Mouse (Mus musculus) adrenal gland, postnatal 25 days (tissue): ENCODE measurements around the gene Gm6588. TPM values are rescaled to one million over a fixed set of nuclear protein-coding genes. Genes with fewer than 3 reads are reported as not detected.
"Not testable (repeated sequence)": the region's sequence is repeated elsewhere in the genome, so short reads cannot be mapped to it uniquely, and the experiment has no call there.

Experiments
- DNase-seq: peaks from one replicate; pipeline ENCODE4 v3.0.0; 2021; ENCODE audit warnings: mixed read lengths
- long read RNA-seq: library from polyadenylated mRNA; stranded (forward); transcript quantifications from one replicate; pipeline ENCODE4 v2.0.0, GENCODE M21; 2021
- total RNA-seq: library from RNA; stranded (reverse); gene quantifications from 2 replicates; pipeline ENCODE4 v1.2.3, GENCODE M21; 2021

The Gm6588 gene
- not detected in 2 replicates for total RNA-seq
- long read RNA-seq: 0 reads

DNA sequence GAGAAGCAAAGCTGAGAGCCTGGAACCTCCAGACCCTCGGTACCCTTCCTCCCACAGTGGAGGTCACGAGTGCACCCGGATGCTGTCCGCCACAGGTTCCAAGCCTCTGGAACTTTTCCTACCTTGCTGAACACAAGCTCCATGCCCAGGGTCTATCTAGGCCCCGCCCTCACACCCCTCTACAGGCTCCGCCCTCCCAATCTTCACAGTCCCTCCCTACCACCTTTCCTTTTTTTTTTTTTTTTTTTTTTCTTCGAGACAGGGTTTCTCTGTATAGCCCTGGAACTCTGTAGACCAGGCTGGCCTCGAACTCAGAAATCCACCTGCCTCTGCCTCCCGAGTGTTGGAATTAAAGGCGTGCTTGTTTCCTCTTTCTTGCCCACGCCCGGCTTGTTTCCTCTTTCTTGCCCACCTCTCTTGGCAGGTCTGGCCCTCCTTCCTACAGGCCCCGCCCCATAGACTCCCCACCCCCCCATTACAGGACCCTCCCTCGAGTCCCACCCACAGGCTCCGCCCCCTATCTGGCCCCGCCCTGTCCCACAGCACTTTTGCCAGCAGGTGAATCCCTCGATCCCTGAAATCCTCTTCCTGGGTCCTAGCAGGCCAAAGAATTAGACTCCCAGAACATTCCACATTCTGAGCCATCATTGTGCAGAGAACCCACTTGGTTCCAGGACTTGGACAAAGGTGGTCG lies at the start of gene Gm6588:
Gene Gm6588, plus strand, starts transcription at position 680 of the 694 bp plus-strand sequence.
- DNase-seq: no peak

DNA sequence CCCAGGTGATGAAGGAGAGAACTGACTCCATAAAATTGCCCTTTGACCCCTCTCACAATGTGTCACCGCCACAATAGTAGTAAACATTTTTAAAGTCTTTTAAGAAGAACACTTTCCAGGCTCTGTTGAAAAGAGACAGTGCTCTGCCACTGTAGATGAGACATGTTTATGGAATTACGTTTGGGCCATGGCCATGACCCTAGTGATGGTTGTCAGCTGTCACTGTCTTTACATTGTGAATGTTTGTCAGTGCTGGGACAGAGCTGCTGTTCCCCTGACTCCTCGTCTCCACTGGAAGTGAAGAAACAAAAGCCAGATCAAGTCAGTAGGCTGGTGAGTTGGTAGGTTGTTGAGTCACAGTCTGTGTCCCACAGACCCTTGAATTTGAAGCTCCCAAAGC lies 46.8 kb upstream of the Gm6588 start:
- no peak for DNase-seq

DNA sequence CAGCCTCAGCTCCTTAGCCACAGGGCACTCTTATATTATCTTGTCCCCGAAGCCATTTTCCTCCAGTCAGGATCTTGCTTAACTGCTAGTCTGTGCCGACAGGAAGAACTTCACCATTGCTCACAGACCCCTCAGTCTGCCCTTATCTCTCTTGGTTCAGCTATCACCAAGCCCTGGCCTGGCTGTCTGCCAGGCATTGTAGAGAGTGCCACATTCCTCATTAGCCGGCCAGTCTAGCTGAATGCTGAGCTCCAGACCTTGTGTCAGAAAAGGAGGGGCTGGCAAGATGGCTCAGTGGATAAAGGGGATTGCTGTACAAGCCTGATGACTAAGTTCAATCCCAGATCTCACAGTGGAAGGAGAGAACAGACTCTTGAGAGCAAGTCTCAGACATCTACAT lies 43.2 kb upstream of the Gm6588 start:
- DNase-seq: no peak

DNA sequence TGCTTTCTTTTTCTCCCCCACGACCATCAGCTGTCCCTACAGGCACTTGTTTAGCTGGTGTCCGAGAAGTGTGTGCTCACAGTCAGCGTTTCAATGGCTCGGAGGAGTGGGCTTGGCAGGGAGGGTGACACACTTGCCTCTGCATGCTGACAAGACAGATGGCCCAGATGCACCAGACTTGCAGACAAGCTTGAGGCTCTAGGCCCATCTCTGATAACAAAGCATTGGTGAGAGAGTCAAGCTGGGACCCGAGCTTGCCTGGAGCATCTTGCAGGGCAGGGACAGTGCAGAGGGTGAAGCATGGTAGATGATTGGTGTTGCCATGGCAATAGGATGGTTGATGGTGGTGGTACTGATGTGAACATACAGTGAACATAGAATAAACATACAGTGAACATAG lies 40.0 kb upstream of the Gm6588 start:
- no peak for DNase-seq

DNA sequence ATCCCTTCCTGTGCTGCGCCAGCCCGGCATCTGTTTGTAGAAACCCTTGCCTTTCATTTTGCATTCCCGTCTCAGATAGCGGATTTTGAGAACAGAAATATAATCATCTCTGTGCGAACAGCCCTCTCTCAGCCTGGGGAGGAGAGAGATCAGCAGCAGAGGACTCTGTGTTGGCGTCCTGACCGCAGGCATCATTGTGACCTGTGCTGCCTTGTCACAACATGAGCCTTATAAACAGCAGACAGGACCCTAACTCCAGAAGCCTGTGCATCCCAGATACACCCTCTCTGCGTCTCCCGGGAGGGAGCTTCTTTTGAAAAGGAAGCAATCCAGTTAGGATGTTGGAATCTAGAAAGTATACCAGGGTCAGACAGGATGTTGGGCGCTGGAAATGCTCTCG lies 38.2 kb upstream of the Gm6588 start:
- no peak for DNase-seq

DNA sequence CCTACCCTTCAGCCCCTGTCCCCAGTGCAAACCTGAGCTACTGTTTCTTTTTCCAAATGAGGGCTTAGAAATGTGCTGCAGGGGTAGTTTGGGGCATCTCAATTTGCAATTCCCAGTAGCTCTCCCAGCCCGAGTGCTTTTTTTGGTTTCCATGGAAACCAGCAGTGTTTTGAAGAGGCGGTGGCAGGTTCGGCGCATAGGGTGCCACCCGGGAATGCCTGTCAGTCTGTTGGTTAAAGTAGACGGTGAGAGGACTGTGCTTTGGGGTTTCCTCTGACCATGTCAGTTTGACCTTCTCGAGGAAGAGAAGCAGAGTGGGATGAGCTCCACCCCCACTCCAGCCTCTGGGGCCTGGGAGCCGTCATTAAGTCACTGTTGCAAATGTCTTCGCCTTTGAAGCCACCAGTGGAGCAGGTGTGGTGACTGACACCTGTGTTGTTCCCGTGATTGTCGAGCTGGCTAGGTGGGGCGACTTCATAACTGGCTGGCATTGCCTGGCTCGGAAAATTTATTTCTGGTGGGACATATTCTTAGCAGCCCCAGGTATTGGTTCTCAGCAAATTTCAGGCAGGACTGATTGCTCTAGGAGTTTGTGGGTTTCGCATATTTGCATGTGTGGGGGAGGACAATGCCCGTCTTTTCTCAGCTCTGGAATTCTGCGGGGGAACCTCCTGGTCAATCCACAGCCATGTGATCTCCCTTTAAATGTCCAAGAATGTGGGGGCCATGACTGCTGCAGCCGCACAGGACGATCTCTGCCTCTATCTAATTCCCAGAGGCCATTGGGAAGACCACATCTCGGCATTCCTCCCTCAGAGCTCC lies 37.5 kb upstream of the Gm6588 start:
- no peak for DNase-seq

DNA sequence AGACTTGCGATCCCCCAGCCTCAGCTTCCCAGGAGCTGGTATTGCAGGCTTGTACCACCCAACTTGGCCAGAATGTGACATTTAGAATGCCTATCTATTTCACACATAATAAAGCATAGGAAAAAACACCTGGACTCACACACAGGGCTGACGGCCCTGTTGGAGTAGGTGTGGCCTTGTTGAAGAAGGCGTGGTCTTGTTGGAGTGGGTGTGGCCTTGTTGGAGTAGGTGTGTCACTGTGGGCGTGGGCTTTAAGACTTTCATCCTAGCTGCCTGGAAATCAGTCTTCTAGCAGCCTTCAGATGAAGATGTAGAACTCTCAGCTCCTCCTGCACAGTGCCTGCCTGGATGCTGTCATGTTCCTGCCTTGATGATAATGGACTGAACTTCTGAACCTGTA lies 36.4 kb upstream of the Gm6588 start:
- not testable (repeated sequence) for DNase-seq

DNA sequence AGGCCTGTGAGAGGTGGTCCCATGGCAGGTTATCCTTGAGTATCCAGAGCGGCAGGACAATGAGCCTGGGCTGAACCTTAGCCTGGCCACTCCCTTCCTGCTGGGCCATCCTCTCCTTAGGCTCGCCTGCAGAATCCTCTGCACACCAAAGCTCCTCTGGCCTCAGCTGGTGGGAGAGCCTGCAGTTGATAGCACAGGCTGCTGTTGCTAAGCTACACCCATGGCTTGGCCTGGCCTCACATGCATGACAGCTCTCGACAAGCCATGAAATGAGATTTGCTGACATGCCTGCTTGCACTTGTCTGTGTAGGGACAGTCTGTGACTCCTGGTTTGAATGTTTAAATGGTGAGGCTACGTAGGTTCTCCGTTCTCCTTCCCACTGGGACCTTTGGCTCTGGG lies 32.6 kb upstream of the Gm6588 start:
- no peak for DNase-seq

DNA sequence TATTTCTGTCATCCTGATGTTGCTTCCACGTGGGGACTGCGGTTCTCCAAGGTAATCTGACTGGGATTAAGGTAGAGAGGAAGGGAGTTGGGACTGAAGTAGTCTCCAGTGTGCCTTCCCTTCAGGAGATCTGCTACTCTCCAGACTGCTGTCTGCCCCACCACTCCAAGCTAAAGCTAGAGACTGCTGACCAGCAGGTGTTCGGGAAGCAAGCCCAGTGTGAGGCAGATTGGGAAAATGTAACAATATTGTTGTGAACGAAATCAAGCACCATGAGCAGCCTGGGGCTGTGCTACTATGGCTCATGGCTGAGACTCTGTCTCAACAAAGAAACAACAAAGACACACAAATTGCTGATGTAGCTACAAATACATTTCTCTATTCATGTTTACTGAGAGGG lies 31.2 kb upstream of the Gm6588 start:
- no peak for DNase-seq

DNA sequence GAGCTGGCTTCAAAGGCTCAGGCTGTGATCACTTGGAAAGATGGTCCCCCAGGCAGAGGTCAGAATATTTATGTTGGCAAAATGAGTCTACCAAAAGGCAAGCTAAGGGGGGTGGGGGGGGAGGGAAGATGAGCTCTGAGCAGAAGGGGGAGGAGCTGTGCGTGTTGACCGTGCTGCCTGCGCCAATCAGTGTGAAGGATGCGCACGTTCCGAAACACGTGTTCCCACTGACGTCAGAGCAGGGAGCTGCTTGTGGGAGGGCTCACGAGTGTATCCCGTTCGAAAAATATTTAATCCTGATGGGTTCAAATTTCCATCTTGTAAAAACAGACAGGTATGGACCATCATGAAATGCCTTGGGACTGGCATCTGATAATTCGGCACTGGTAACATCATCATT lies 29.7 kb upstream of the Gm6588 start:
- no peak for DNase-seq

DNA sequence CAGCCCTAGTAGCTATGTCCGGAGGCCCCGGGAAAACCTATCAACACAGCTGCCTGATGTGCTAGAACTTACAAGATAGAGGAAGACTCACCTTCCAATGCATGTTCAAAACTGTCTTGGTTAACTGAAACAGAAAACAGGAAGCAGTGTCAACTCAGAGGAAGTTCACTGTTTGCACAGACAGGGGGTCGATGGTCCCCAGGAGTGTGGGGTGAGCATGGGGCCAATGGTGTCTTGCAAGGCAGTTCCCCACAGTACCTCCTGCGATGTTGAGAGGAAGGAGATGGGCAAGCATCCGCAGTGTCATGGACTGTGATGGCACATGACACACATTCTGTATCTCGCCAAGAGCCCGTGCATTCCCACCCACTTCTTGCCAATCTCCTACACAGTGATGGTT lies 22.6 kb upstream of the Gm6588 start:
- no peak for DNase-seq

DNA sequence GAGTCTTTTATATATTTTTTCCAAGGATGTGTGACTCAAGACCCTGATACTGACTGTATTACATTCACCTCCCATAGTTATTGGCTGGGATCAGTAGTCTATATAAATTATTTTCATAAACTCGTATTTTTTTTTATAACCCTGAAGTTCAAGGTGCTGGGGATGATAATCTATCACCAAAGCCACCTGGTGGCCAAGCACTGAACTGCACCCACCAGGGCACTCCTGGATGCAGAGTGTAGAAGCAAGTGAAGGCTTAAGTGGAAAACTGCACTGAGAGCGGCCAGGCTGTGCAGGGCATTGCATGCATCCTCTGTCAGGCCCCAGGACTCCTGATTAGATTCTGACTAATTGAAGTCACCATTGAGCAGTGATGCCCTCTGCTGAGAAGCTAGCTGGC lies 21.9 kb upstream of the Gm6588 start:
- peak; percentile 77 for DNase-seq

DNA sequence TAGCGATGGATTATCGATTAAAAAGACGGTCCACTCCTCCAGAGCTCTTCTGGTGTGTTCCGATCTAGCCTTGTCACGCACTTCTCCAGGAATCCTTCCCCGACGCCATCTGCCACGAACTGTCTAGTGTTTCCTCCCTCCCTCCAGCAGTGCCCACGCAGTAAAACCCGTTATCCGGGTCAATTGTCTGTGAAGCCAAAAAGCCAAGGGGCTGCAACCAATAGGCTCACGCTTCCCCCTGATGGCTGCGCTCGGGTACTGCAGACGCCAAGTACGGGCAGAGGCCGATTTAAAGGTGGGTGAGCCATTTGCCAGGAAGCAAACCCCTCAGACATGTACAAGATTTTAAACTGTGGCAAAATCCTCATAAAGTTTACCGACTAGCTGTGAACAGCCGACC lies 20.3 kb upstream of the Gm6588 start:
- peak; percentile 75 for DNase-seq

DNA sequence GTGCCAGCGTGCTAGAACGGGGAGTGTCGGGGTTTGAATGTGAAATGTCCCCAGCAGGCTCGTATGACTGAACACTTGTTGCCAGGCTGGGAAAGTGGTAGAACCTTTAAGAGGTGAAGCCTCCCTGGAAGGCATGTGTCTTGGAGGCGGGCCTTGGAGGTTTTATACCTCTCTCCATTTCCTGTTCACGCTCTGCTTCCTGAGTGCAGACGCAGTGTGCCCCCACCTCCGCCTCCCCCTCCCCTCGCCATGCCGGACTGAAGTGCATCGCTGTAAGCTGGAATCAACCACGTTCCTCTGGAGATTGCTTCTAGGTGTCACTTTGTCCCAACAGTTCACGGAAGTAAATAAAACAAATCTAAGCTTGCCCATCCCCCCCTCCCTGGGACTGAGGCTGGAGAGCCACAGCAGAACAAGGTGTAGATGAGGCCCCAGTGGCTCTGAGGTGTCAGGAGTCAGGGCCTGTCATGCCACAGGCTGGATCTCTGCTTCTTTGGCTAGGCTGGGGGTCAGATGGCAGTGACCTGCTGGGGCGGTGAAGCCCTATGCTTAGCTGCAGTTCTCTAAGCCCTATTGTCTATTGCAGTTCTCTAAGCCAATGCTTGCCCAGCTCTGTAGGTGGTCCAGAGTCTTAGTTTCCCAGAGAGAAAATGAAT lies 18.0 kb upstream of the Gm6588 start:
- DNase-seq: no peak

DNA sequence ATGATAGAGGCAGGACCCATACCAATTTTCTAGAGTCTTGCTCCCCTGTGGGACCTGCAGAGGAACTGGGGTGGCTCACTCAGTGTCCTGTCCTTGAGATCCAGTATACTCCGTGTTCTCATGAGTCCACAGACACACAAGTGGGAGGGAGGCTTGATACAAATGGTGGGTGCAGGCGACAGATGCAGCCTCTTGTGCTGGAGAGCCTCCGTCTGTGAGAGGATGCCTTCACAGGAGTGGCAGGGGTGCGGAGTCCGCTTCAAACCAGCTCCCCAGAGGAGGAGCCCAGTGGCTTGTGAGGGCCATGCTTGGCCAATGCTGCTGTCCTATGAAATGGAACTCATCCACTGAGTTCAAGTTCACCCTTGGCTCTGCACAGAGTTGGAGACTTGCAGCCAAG lies 17.2 kb upstream of the Gm6588 start:
- no peak for DNase-seq

DNA sequence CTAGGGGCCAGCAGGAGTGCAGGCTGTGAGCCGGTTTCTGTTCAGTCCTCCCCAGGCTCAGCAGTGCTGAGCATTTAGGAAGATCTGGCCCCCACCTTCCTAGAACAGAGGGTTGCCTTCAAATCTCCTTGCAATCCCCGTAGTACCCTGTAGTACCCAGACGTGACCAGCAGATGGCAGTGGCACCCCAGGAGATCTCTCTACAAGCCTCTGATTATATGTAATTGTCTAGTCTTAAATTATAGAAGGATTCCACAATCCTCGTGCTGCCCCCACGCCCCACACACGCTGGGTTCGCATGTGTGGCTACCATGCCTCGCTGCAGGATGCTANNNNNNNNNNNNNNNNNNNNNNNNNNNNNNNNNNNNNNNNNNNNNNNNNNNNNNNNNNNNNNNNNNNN lies 16.2 kb upstream of the Gm6588 start:
- DNase-seq: peak; percentile 75

DNA sequence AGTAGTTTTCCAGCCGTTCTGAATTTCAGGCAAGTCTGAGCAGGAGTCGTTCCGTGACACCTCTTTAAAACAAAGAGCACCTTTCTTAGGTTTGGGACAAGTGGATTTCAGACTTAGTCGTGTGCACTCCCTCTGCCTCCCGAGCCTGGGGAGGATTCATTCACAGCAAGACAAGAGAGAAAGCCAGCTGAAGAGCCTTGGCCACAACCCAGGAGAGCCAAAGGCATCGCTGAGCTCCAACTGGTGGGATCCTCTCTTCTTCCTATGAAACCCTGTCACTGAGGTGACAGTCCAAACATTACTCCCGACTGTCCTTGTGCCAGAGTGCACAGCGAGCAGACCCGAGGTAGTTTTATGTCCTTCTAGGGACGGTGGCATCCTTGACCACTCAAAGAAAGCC lies 10.7 kb upstream of the Gm6588 start:
- no peak for DNase-seq

DNA sequence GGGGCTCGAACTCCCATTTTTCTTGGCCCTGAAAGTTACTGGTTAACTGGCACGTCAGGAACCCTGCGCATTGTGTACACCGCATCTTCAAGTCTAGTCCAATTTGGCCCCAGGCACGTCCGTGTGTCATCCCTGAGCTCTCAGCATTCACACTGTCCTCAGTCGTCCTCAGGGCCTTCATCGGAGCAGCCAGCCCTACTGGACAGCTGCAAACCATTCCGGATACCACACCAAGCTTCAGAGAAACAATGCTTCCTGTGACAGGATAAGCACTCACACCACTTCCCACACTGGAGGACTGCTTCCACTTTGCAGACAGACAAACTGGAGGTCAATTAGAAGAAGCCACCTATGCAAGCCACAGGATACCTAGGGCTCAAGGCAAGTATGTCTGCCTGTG lies 3.9 kb downstream of the Gm6588 start:
- DNase-seq: no peak

DNA sequence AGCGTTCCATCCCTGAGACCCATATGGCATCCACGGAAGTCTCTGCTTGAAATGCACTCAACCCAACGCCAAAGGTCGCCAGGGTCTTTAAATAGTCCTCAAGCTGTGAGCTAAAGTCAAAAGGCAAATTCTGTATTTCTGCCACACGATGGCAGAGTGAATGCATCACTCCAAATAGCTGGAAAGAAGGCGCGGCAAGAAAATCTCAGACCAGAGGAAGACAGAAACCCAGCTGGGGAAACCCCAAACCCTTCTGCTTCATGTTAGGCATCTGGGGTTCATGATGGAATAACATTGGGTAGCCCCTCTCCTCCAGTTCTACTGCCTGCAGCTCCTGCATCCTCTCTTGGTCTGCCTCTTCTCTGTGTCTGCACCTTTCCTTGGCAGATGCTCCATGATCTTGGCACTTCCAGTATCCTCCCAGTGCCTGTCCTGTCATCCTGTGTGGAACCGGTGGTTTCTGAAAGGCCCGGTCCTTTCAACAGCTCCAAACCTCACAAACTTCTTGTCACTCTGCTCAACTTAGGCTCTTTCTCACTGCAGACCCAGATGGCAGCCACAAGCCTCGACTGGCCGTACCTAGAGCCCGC lies 5.8 kb downstream of the Gm6588 start:
- DNase-seq: no peak

DNA sequence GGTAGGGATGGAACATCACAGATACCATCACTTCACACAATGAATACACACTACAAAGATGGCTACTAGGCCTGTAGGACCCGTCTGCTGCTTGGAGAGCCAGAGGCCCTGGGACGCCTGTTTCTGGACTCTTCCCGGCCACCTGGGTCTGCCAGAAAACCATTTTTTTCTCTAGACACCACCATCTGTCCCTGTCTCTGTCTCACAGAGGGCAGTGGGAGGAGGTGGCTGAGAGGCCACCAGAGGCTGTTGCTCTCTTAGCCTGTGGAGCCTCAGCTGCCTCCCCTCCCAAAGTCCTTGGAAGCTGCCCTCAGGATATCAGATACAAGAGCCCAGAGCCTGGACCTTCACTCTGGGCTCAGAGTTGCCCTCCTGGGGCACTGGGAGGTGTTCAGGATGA lies 10.7 kb downstream of the Gm6588 start:
- no peak for DNase-seq

DNA sequence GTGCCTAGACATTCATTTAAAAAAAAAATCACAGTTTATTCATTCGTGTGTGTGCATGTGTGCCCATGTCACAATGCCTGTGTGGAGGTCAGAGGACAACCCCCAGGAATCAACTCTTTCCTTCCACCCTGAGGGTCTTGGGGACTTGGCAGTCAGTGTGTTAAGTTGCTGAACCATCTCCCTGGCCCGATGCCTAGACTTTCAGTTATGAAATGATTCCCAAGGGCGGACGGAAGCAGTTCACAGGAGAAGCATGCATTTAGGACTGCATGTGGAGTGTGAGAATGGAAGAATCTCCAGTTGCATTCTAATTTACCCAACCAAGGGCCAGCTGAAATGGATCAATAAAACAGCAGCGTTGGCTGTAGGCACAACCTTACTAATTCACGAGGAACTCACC lies 17.1 kb downstream of the Gm6588 start:
- DNase-seq: peak; percentile 21

DNA sequence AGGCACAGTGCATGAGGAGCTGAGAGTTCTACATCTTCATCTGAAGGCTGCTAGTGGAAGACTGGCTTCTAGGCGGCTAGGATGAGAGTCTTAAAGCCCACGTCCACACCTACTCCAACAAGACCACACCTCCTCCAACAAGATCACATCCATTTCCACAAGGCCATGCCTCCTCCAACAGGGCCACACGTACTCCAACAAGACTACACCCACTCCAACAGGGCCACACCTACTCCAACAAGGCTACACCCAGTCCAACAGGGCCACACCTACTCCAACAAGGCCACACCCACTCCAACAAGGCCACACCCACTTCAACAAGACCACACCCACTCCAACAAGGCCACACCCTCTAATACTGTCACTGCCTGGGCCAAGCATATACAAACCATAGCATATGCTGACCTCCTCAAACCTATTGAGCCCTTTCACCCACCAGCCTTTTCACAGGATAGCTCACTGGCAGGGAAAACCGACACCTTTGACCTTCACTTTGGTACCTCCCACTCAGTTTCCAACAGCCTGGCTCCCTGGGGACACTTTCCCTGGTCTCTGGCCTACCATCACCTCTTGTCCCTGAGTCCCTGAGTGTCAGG lies 19.9 kb downstream of the Gm6588 start:
- DNase-seq: no peak

DNA sequence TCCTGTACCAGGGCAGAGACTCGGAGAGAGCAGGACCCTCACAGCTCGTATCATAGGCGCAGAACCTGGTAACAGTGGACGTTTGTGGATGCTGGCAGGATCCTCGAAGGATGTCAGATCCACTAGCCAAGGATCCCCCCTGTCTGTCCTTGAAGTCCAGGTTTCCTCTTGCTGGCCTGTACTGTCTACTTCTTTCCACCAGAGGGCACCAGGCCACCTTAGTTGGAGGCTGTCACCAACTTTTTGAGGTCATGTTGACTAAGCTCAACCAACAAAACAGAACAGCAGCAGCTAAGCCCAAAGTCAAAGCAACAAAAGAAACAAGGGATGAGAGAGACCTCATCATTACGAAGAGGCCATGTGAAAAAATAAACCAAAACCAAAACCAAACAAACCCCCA lies 20.9 kb downstream of the Gm6588 start:
- peak; percentile 39 for DNase-seq
